Mouse (Mus musculus): Measurements from ENCODE around the gene Mttp.
A peak's percentile ranks its signal among the peaks of the same experiment; 100 is the strongest.
"Not testable (repeated sequence)": the region's sequence is repeated elsewhere in the genome, so short reads cannot be mapped to it uniquely, and the experiment has no call there.

Mttp gene

GRCm38 (mm10) chr3:138144642-138145171 is at the start of gene Mttp:
Gene Mttp, minus strand, starts transcription at chr3:138144968.
- peak; percentile 78 for DNase-seq (ENCODE audit: low read depth, low spot score)

- no peak for DNase-seq (ENCODE audit: low read depth, low spot score)
Observed at GRCm38 (mm10) chr3:138193683-138194302, 49.0 kb upstream of the Mttp start, which contains the start of gene 4930579F01Rik. Gene 4930579F01Rik, minus strand, starts transcription at chr3:138193825.

- DNase-seq (ENCODE audit: low read depth, low spot score) = no peak
Observed at GRCm38 (mm10) chr3:138192260-138192659, 47.5 kb upstream of the Mttp start.

GRCm38 (mm10) chr3:138185995-138186930 is 41.5 kb upstream of the Mttp start:
- DNase-seq (ENCODE audit: low read depth, low spot score) = no peak

- DNase-seq (ENCODE audit: low read depth, low spot score) = no peak
Observed at GRCm38 (mm10) chr3:138185290-138185689, 40.5 kb upstream of the Mttp start.

GRCm38 (mm10) chr3:138183371-138183770 is 38.6 kb upstream of the Mttp start:
- DNase-seq (ENCODE audit: low read depth, low spot score) = no peak

- no peak for DNase-seq (ENCODE audit: low read depth, low spot score)
Observed at GRCm38 (mm10) chr3:138182019-138182418, 37.3 kb upstream of the Mttp start.

GRCm38 (mm10) chr3:138175551-138175950 is 30.8 kb upstream of the Mttp start:
- DNase-seq (ENCODE audit: low read depth, low spot score) = no peak

- no peak for DNase-seq (ENCODE audit: low read depth, low spot score)
Observed at GRCm38 (mm10) chr3:138173291-138173690, 28.5 kb upstream of the Mttp start.

- DNase-seq (ENCODE audit: low read depth, low spot score) = no peak
Observed at GRCm38 (mm10) chr3:138162553-138163183, 17.9 kb upstream of the Mttp start.

GRCm38 (mm10) chr3:138161623-138162022 is 16.9 kb upstream of the Mttp start:
- no peak for DNase-seq (ENCODE audit: low read depth, low spot score)

GRCm38 (mm10) chr3:138156651-138157050 is 11.9 kb upstream of the Mttp start:
- no peak for DNase-seq (ENCODE audit: low read depth, low spot score)

- no peak for DNase-seq (ENCODE audit: low read depth, low spot score)
Observed at GRCm38 (mm10) chr3:138155062-138155461, 10.3 kb upstream of the Mttp start.

- DNase-seq (ENCODE audit: low read depth, low spot score) = no peak
Observed at GRCm38 (mm10) chr3:138148811-138149210, 4.0 kb upstream of the Mttp start.

- DNase-seq (ENCODE audit: low read depth, low spot score) = peak; percentile 14
Observed at GRCm38 (mm10) chr3:138144060-138144641, 617 bp downstream of the Mttp start.

- peak; percentile 96 for DNase-seq (ENCODE audit: low read depth, low spot score)
Observed at GRCm38 (mm10) chr3:138143315-138144059, 1.3 kb downstream of the Mttp start, which contains the start of gene Trmt10a. Gene Trmt10a, plus strand, starts transcription at chr3:138143448.

- DNase-seq (ENCODE audit: low read depth, low spot score) = no peak
Observed at GRCm38 (mm10) chr3:138142733-138143314, 1.9 kb downstream of the Mttp start.

GRCm38 (mm10) chr3:138142052-138142732 is 2.6 kb downstream of the Mttp start:
- no peak for DNase-seq (ENCODE audit: low read depth, low spot score)

- no peak for DNase-seq (ENCODE audit: low read depth, low spot score)
Observed at GRCm38 (mm10) chr3:138139663-138140062, 5.1 kb downstream of the Mttp start.

- DNase-seq (ENCODE audit: low read depth, low spot score) = not testable (repeated sequence)
Observed at GRCm38 (mm10) chr3:138138146-138138545, 6.6 kb downstream of the Mttp start.

Measured in brain, embryonic 18.5 days (tissue).